In genomic region chr5:146606221-146606620, GRCm38 (mm10) we compare ENCODE assay signal across 39 mouse cellular contexts. TPM values are rescaled to one million over a fixed set of nuclear protein-coding genes. Genes with fewer than 3 reads are reported as not detected.
"Had no signal": no experiment of that assay in that cellular context is flagged by ENCODE, and none has a peak within 500 bp of the region (broad histone marks: within the 10 kb centered on the region; RNA-seq: fewer than 3 reads in every experiment).

No protein-coding gene starts in this region.

- H3K27ac ChIP-seq: embryonic facial prominence, embryonic 10.5 days; embryonic facial prominence, embryonic 12.5 days; embryonic facial prominence, embryonic 13.5 days; embryonic facial prominence, embryonic 15.5 days; forebrain, embryonic 10.5 days; forebrain, embryonic 12.5 days; forebrain, embryonic 13.5 days; forebrain, embryonic 15.5 days; gastrocnemius, adult 2 months; heart, adult 2 months; heart, embryonic 10.5 days had no signal

- H3K9ac ChIP-seq: embryonic facial prominence, embryonic 12.5 days; embryonic facial prominence, embryonic 13.5 days; embryonic facial prominence, embryonic 15.5 days; forebrain, embryonic 12.5 days; forebrain, embryonic 13.5 days; forebrain, embryonic 15.5 days; forebrain, postnatal 0 days had no signal

- H3K36me3 ChIP-seq: embryonic facial prominence, embryonic 10.5 days; embryonic facial prominence, embryonic 12.5 days; embryonic facial prominence, embryonic 13.5 days; embryonic facial prominence, embryonic 15.5 days; forebrain, embryonic 10.5 days; forebrain, embryonic 12.5 days; forebrain, embryonic 15.5 days; heart, embryonic 10.5 days had no signal

- H3K4me3 ChIP-seq: embryonic facial prominence, embryonic 10.5 days; embryonic facial prominence, embryonic 12.5 days; embryonic facial prominence, embryonic 13.5 days; embryonic facial prominence, embryonic 15.5 days; erythroblast, embryonic 14.5 days; forebrain, embryonic 10.5 days; forebrain, embryonic 12.5 days; forebrain, embryonic 13.5 days; forebrain, embryonic 15.5 days; gastrocnemius, adult 2 months; heart, adult 2 months; heart, embryonic 10.5 days had no signal

- H3K9me3 ChIP-seq: embryonic facial prominence, embryonic 12.5 days; embryonic facial prominence, embryonic 15.5 days; forebrain, embryonic 12.5 days; forebrain, embryonic 13.5 days; forebrain, embryonic 15.5 days; heart, embryonic 10.5 days had no signal

- H3K4me2 ChIP-seq: embryonic facial prominence, embryonic 12.5 days; embryonic facial prominence, embryonic 13.5 days; embryonic facial prominence, embryonic 15.5 days; forebrain, embryonic 12.5 days; forebrain, embryonic 13.5 days; forebrain, embryonic 15.5 days had no signal

- DNase-seq: cerebellum, adult 9-10 months; cerebellum, adult 9-11 months; cerebellum, postnatal 10 days; cerebellum, postnatal 14 days; cerebellum, postnatal 25 days; cerebellum, postnatal 36 days; embryo, embryonic 11 days; forebrain, postnatal 0 days; gastrocnemius, adult 2 months; gastrocnemius, postnatal 10 days; gastrocnemius, postnatal 14 days; gastrocnemius, postnatal 25 days; heart, adult 11 months; heart, adult 18-20 months; heart, adult 2 months had no signal

- H3K4me1 ChIP-seq: embryonic facial prominence, embryonic 13.5 days; embryonic facial prominence, embryonic 15.5 days; forebrain, embryonic 13.5 days had no signal

- H3K27me3 ChIP-seq: embryonic facial prominence, embryonic 12.5 days; embryonic facial prominence, embryonic 13.5 days; embryonic facial prominence, embryonic 15.5 days; forebrain, embryonic 12.5 days; forebrain, embryonic 13.5 days; forebrain, embryonic 15.5 days had no signal

RNA-seq across cellular contexts. Expression of gene Gpr12, which starts 21.2 kb away (rescaled TPM):
- total RNA-seq: common myeloid progenitor, adult 5-6 weeks; gastrocnemius, adult 18-20 months; gastrocnemius, adult 2 months; gastrocnemius, adult 8-10 months; gastrocnemius, postnatal 14 days; gastrocnemius, postnatal 25 days; gastrocnemius, postnatal 4 days; granulocyte monocyte progenitor cell, adult 5-6 weeks; heart, adult 2 months; heart, adult 8-10 months had no signal
- polyA plus RNA-seq: embryonic facial prominence, embryonic 14.5 days; erythroblast, embryonic 14.5 days; gonadal fat pad, adult 2 months had no signal

RNA-seq across cellular contexts. Expression of gene Gm3415, which starts 50.3 kb away (rescaled TPM):
- total RNA-seq: common myeloid progenitor, adult 5-6 weeks; forebrain, postnatal 0 days; gastrocnemius, adult 18-20 months; gastrocnemius, adult 2 months; gastrocnemius, adult 8-10 months; gastrocnemius, postnatal 10 days; gastrocnemius, postnatal 14 days; gastrocnemius, postnatal 25 days; gastrocnemius, postnatal 4 days; granulocyte monocyte progenitor cell, adult 5-6 weeks; heart, adult 18-20 months; heart, adult 2 months; heart, adult 8-10 months had no signal
- polyA plus RNA-seq: cortical plate, adult 2 months; embryonic facial prominence, embryonic 10.5 days; embryonic facial prominence, embryonic 11.5 days; embryonic facial prominence, embryonic 12.5 days; embryonic facial prominence, embryonic 13.5 days; embryonic facial prominence, embryonic 14.5 days; embryonic facial prominence, embryonic 15.5 days; erythroblast, embryonic 14.5 days; forebrain, embryonic 10.5 days; forebrain, embryonic 11.5 days; forebrain, embryonic 12.5 days; forebrain, embryonic 13.5 days; forebrain, embryonic 14.5 days; forebrain, embryonic 15.5 days; forebrain, embryonic 16.5 days; forebrain, postnatal 0 days; frontal cortex, adult 2 months; gonadal fat pad, adult 2 months; heart, adult 2 months; heart, embryonic 10.5 days had no signal
